Mouse (Mus musculus) kidney, embryonic 14.5 days (tissue): Measurements from ENCODE around the gene C5ar2. TPM values are rescaled to one million over a fixed set of nuclear protein-coding genes. Genes with fewer than 3 reads are reported as not detected.
A peak's percentile ranks its signal among the peaks of the same experiment; 100 is the strongest.

Source experiments
- ATAC-seq: fragments of 200-750 bp; cut with Nextera tagmentation; 2 replicates; pipeline ENCODE4 v1.8.0; 2017; ENCODE audit warnings: moderate number of reproducible peaks, mild to moderate bottlenecking, moderate TSS enrichment, moderate library complexity; ENCODE audit not compliant: low FRiP score, low TSS enrichment
- H3K27ac ChIP-seq: fragments of 300-500 bp; sonication (generic); 2 replicates; pipeline ENCODE4 v1.5.1; 2014; ENCODE audit warnings: low read depth, mild to moderate bottlenecking, low read length, moderate library complexity, mixed read lengths
- H3K27me3 ChIP-seq: fragments of 300-500 bp; sonication (generic); 2 replicates; pipeline ENCODE4 v1.6.1; 2014; ENCODE audit warnings: mild to moderate bottlenecking, low read length; ENCODE audit not compliant: control insufficient read depth, insufficient read depth
- H3K36me3 ChIP-seq: fragments of 300-500 bp; sonication (generic); 2 replicates; pipeline ENCODE4 v1.6.1; 2014; ENCODE audit warnings: low read length, mixed read lengths; ENCODE audit not compliant: control insufficient read depth, insufficient read depth
- H3K4me1 ChIP-seq: fragments of 300-500 bp; sonication (generic); 2 replicates; pipeline ENCODE4 v1.6.1; 2014; ENCODE audit warnings: low read length, mixed read lengths; ENCODE audit not compliant: control insufficient read depth, insufficient read depth
- H3K4me2 ChIP-seq: fragments of 300-500 bp; sonication (generic); replicated peaks from 2 replicates; pipeline ENCODE4 v1.6.1; 2014; ENCODE audit warnings: low read depth, mild to moderate bottlenecking, low read length
- H3K4me3 ChIP-seq: fragments of 300-500 bp; sonication (generic); 2 replicates; pipeline ENCODE4 v1.5.1; 2014; ENCODE audit warnings: mild to moderate bottlenecking, low read length
- H3K9ac ChIP-seq: fragments of 300-500 bp; sonication (generic); 2 replicates; pipeline ENCODE4 v1.6.1; 2014; ENCODE audit warnings: low read depth, mild to moderate bottlenecking, low read length, moderate library complexity
- H3K9me3 ChIP-seq: fragments of 300-500 bp; sonication (generic); 2 replicates; pipeline ENCODE4 v1.6.1; 2016; ENCODE audit warnings: low read length; ENCODE audit not compliant: control insufficient read depth
- WGBS: fragments of 180-500 bp; shearing (Covaris S2); extraction: QIAGEN DNeasy Blood & Tissue Kit; methylation state at CpG from one replicate; pipeline ENCODE4 v1.1.7; 2014; 5-methylcytosine and 5-hydroxymethylcytosine counted together
- polyA plus RNA-seq: library from polyadenylated mRNA; unstranded; fragments of >200 nt; fragmentation: Nextera tagmentation; extraction: Ambion mirVana; gene quantifications from 2 replicates; pipeline ENCODE4 v1.2.1, GENCODE M21; 2014

C5ar2 gene
- polyA plus RNA-seq, 1 experiment from 2014 or later: 0.05 TPM

DNA sequence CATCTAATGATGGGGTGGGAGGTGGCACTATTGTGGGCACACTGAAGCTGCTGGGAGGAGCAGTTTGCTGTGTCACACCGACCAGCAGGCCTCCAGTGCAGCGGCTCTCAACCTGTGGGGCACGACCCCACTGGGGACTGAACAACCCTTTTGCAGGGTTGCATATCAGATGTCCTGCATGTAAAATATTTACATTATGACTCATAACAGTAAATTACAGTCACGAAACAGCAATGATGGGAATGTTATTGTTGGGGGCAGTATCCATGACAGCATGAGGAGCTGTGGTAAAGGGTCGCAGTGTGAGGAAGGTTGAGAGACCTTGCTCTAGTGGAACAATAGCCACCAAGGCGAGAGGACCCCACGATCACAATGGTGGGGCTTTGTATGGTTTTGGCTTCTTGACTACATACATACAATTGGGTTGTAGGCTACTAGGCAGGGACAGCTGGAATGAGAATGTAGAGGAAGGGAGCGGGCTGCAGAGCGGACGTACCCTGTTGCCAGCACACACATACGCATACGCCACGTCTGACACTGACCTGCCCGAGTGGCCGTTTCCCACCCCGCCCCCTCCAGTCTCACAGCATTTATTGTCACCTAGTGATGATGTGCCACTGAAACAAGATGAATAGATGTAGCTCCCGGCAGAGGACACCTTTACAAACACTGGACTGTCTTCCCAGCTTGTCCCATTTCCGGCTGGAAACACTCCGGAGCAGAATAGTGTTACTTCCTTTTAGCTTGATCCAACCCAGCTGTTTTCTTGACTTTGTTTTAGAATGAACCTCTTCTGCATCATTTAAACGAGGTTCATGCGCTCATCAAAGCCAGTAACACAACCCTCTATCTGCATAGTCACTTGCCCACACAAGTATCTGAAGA is 34.9 kb downstream of the C5ar2 start:
- H3K36me3 ChIP-seq: peaks cover 59% of the 10 kb centered on the region
- H3K4me2 ChIP-seq: no peak overlapping the region
- no peak overlapping the region for H3K9ac ChIP-seq
- H3K27ac ChIP-seq: peak overlapping the region; percentile 17; the same call in 1 of the 2 replicates
- no peak overlapping the region for H3K4me3 ChIP-seq
- no peaks in the 10 kb centered on the region for H3K27me3 ChIP-seq
- no peak for ATAC-seq
- WGBS: 65% methylated on average over 21 of the region's 21 CpGs
- no peaks in the 10 kb centered on the region for H3K9me3 ChIP-seq
- peaks cover 12% of the 10 kb centered on the region; the same call in 1 of the 2 replicates for H3K4me1 ChIP-seq

- 72% methylated on average over 10 of the region's 10 CpGs for WGBS
- no peak overlapping the region for H3K27ac ChIP-seq
- H3K27me3 ChIP-seq: no peaks in the 10 kb centered on the region
- peaks cover 59% of the 10 kb centered on the region; the same call in 1 of the 2 replicates for H3K36me3 ChIP-seq
- H3K9ac ChIP-seq: no peak overlapping the region
- no peak for ATAC-seq
- no peak overlapping the region for H3K4me3 ChIP-seq
- peaks cover 12% of the 10 kb centered on the region; the same call in 1 of the 2 replicates for H3K4me1 ChIP-seq
- no peak overlapping the region for H3K4me2 ChIP-seq
- H3K9me3 ChIP-seq: no peaks in the 10 kb centered on the region
Measured at GRCm38 (mm10) chr7:16207496-16207895, 36.5 kb downstream of the C5ar2 start.

GRCm38 (mm10) chr7:16207076-16207475 is 36.9 kb downstream of the C5ar2 start:
- no peak for ATAC-seq
- Histone ChIP-seq H3K9me3 (no peaks in the 10 kb centered on the region), H3K4me3 (no peak overlapping the region), H3K27me3 (no peaks in the 10 kb centered on the region), H3K36me3 (peaks cover 62% of the 10 kb centered on the region; the same call in 1 of the 2 replicates), H3K9ac (no peak overlapping the region), H3K4me1 (peaks cover 12% of the 10 kb centered on the region; the same call in 1 of the 2 replicates), H3K27ac (no peak overlapping the region), H3K4me2 (no peak overlapping the region)
- WGBS: 79% methylated on average over 7 of the region's 7 CpGs

GRCm38 (mm10) chr7:16204791-16205190 is 39.2 kb downstream of the C5ar2 start:
- ATAC-seq: no peak
- Histone ChIP-seq H3K4me1 (peaks cover 12% of the 10 kb centered on the region; the same call in 1 of the 2 replicates), H3K9ac (no peak overlapping the region), H3K27me3 (no peaks in the 10 kb centered on the region), H3K36me3 (peaks cover 56% of the 10 kb centered on the region; the same call in 1 of the 2 replicates), H3K9me3 (no peaks in the 10 kb centered on the region), H3K27ac (no peak overlapping the region), H3K4me3 (no peak overlapping the region), H3K4me2 (no peak overlapping the region)
- 76% methylated on average over 9 of the region's 9 CpGs for WGBS

- peaks cover 62% of the 10 kb centered on the region for H3K36me3 ChIP-seq
- H3K4me2 ChIP-seq: no peak overlapping the region
- 61% methylated on average over 13 of the region's 13 CpGs for WGBS
- H3K9ac ChIP-seq: no peak overlapping the region
- ATAC-seq: peak; percentile 65
- no peak overlapping the region for H3K4me3 ChIP-seq
- no peaks in the 10 kb centered on the region for H3K27me3 ChIP-seq
- peaks cover 2% of the 10 kb centered on the region; the same call in 1 of the 2 replicates for H3K4me1 ChIP-seq
- H3K27ac ChIP-seq: peak overlapping the region; percentile 51
- no peaks in the 10 kb centered on the region for H3K9me3 ChIP-seq
Measured at GRCm38 (mm10) chr7:16203505-16203903, 40.5 kb downstream of the C5ar2 start.

DNA sequence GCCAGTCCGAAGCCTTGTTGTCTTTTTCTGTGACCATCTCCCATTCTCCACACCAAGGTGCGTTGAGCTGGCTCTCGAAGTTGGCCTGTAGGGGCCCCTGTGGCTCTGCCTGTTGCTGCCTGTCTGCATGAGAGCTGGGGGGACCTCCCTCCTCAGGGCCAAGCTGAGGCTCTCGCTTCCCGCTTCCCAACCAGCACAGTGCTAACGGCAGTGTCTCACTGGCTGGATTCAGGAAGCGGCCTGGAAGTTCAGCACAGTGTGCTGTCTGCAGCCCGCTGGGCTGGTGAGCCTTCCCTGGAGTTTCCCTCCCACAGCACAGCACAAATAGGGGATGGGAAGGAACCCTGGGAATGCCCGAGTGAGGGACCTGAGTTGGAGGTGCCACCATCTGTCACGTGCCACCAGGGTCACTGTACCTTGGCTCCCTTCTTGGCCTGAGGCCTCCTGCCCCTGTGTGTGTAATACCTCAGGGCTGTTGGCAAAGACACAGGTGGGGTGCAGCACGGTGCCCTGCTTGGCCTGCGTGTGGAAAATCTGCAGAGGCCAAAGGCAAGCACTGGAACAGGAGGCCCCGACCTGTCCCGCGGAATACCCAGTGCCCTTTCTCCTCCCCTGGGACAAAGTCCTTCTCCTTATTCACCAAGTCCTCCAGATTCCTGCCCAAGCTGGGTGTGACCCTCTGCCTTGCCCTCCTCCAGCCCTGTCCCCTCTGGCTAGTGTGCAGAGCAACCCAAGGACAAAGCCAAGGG is 41.0 kb downstream of the C5ar2 start:
- no peak overlapping the region for H3K4me3 ChIP-seq
- no peak for ATAC-seq
- H3K9ac ChIP-seq: no peak overlapping the region
- peak overlapping the region; percentile 51 for H3K27ac ChIP-seq
- WGBS: 79% methylated on average over 15 of the region's 15 CpGs
- H3K4me2 ChIP-seq: no peak overlapping the region
- H3K4me1 ChIP-seq: no peaks in the 10 kb centered on the region
- H3K36me3 ChIP-seq: peaks cover 67% of the 10 kb centered on the region
- no peaks in the 10 kb centered on the region for H3K27me3 ChIP-seq
- H3K9me3 ChIP-seq: no peaks in the 10 kb centered on the region

- H3K9me3 ChIP-seq: no peaks in the 10 kb centered on the region
- ATAC-seq: no peak
- H3K4me2 ChIP-seq: no peak overlapping the region
- no peaks in the 10 kb centered on the region for H3K27me3 ChIP-seq
- H3K4me3 ChIP-seq: no peak overlapping the region
- H3K27ac ChIP-seq: no peak overlapping the region
- H3K4me1 ChIP-seq: no peaks in the 10 kb centered on the region
- no peak overlapping the region for H3K9ac ChIP-seq
- peaks cover 72% of the 10 kb centered on the region for H3K36me3 ChIP-seq
- WGBS: 84% methylated on average over 6 of the region's 6 CpGs
Measured at GRCm38 (mm10) chr7:16201136-16201535, 42.8 kb downstream of the C5ar2 start.

GRCm38 (mm10) chr7:16198540-16198939 is 45.4 kb downstream of the C5ar2 start:
- Histone ChIP-seq H3K4me1 (no peaks in the 10 kb centered on the region), H3K9ac (no peak overlapping the region), H3K4me3 (no peak overlapping the region), H3K27me3 (no peaks in the 10 kb centered on the region), H3K9me3 (no peaks in the 10 kb centered on the region), H3K4me2 (no peak overlapping the region), H3K36me3 (peaks cover 59% of the 10 kb centered on the region), H3K27ac (no peak overlapping the region)
- 81% methylated on average over 11 of the region's 11 CpGs for WGBS
- ATAC-seq: no peak

DNA sequence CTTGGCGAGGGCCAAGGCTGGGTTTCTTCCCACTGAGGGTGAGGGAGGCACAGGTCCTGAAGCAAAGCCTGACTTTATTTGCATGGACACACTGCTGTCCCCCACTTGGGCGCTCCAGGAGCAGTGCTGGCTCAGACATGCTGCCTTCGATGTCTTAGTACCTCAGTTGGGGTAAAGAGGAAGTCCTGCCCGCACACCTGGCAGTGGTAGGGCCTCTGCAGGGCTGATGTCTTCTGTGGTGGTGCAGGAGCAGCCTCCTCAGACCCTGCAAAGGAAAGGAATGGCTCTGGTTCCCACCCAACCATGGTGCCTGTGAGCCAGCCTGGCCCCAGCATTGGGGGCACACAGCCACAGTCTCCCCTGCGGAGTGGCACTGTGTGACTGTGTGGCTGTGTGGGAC is 46.8 kb downstream of the C5ar2 start:
- ATAC-seq: no peak
- H3K36me3 ChIP-seq: peaks cover 48% of the 10 kb centered on the region
- WGBS: 75% methylated on average over 5 of the region's 5 CpGs

More for the DNA sequence above, 46.8 kb downstream of the C5ar2 start:
- no peaks in the 10 kb centered on the region for H3K27me3 ChIP-seq
- H3K4me2 ChIP-seq: no peak overlapping the region
- no peak overlapping the region for H3K4me3 ChIP-seq
- no peaks in the 10 kb centered on the region for H3K4me1 ChIP-seq
- no peaks in the 10 kb centered on the region for H3K9me3 ChIP-seq
- no peak overlapping the region for H3K27ac ChIP-seq
- H3K9ac ChIP-seq: no peak overlapping the region
